Mouse (Mus musculus): ENCODE results near the gene 8030411F24Rik.
"Not testable (repeated sequence)": the region's sequence is repeated elsewhere in the genome, so short reads cannot be mapped to it uniquely, and the experiment has no call there.

8030411F24Rik gene

DNA sequence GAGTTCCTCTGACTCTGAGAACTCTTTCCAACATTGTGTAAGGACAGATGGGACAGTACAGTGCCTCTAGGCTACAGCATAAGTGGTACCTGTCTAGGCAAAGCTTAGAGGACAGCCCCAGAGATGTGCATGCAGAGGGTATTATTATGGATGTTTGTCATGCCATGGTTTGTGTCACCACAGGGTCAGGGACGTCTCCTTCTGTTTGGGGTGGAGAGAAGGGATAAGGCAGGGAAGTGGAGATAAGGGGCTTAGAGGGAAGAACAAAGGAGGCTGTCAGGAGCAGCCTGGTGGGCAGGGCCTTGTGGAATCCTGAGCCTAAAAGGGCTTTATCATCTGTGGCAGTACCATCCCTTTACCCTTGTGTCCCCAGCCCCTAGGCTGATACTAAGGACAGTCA lies at the start of gene 8030411F24Rik:
Gene 8030411F24Rik, plus strand, starts transcription at position 301 of the 400 bp plus-strand sequence.
- no peak for DNase-seq (ENCODE audit: low read depth in 2 of 2, low spot score in 2 of 2)

DNA sequence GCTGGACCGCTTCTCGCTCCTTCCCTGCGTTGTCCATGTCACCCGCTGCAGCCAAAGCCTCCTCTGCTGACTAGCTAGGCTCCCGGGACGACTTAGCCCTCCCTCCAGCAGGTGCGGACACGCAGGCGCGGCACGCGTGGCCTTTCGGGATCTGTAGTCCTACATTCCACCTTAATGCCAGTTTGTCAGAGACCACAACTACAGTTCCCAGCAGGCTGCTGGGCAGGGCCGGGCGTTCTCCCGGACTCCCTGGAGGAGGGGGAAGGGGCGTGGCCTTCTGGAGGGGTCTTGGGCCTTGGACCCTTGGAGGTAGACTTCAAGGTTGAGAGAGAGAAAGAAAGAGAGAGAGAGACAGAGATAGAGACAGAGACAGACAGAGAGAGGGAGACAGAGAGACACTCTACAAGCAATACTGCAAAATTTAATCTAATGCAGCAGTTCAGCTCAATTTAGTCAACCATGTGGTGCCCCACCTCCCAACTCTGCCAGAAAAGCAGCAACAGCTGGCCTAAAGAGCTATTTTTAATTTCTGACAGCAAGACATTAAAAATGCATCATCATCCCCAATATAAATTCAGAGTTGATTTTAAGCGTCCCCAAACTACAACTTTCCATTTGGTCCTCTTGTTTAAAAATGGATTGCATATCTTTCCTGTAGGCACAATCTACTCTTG lies 49.3 kb upstream of the 8030411F24Rik start, which contains the start of gene Napb:
Gene Napb, minus strand, starts transcription at position 141 of the 674 bp plus-strand sequence.
- DNase-seq (ENCODE audit: low read depth in 2 of 2, low spot score in 2 of 2): peak; percentile 38 to 45

DNA sequence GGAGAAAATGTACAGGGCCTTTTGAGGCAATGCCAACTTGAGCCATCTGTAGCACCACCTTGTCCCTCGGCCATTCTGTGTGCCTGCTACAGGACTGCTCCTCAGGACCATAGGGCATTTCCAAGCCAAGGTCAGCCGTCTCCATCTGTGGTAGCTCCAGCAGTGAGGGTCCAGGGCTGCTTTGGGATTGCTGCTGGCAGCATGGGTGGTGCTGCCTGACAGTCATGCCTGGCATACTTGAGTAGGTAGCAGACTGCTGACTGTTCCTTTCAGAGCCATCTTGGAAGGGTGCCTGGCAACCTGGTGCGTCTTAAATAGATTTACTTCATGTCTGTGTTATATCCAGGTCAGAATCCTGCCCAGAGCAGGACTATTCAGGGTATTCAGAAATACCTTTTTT lies 38.8 kb upstream of the 8030411F24Rik start:
- DNase-seq (ENCODE audit: low read depth in 2 of 2, low spot score in 2 of 2): no peak

DNA sequence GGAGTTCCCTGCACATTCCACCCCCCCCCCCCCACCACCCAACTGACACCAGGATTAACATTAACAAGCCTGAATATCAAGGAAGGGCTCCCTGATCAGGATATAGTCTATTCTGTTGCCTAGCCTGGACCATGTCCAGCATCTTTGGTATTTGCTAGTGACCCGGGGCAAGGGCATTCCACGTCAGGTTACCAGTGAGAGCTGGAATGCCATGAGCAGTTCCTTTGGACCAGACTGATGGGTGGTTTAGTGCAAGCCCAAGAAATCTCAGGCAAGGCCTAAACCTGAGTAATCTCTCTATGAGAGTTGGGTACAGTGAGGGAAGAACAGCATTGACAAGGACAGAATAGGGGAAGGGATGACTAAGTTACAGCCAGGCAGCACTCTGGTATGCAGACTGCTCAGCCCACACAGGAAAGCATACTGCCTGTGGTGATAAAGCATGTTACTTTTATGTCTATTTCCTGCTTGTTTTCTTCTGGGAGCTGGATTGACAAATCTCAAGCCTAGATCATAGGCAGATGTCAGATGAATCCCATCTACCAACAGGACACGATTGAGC lies 37.9 kb upstream of the 8030411F24Rik start:
- DNase-seq (ENCODE audit: low read depth in 2 of 2, low spot score in 2 of 2): no peak

DNA sequence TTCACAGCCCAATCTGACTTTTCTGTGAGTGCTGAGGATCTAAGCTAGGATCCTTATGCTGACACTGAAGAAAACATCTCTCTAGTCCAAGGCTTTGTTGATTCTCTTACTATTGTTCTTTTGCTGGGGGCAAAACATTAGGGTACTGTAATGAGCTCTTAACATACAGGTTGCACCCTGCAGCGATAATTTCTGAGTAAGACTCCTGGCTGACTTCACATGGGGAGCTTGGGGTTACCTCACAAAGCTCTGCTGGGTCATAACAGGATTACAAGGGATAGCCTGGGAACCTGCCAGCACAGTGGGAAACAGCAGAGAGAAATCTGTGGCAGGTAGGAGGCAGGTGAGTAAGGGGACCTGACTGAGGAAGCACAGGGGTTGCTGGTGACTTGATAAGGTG lies 31.8 kb upstream of the 8030411F24Rik start, which contains the start of gene Cstl1:
Gene Cstl1, plus strand, starts transcription at position 301 of the 400 bp plus-strand sequence.
- no peak for DNase-seq (ENCODE audit: low read depth in 2 of 2, low spot score in 2 of 2)

DNA sequence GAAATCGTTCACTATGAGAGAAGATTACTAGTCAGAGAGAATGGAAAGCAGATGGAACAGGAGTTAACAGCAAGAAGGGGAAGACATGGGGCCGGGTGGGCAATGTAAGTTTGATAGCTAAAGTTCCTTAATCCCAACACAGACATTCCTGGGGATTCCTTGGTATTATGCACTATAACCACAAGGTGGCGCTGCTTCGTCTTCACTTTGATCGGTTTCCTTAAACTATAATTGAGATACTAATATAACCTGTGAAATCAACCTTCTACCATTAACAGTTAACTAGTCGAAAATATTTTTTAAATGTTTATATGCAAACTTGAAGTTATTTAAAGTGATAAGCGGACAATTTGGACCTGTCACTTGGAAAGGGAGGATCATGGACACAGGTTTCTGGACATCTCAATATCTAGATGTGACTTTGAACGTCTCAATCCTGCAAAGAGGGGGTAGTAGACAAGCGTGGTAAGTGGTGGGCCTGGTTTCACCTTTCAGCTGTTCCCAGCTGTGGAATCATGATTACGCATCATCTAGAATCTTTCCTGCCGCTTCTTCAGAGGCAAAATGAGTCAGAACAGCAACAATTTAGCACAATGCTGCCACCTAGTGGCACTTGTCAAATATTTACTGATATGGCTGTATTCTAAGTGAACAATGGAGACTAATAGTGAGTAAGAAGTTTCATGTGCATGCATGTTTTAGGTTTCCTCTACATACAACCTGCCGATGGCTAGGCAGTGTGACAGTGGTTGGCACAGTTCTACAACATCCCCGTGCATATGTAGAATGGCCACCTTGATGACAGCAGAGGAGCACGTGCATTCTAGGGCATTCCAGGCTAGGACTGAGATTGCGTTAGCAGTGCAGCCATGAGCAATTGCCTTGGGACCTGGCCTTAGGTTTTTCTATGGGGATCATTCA lies 29.7 kb upstream of the 8030411F24Rik start:
- peak; percentile 48 to 63 for DNase-seq (ENCODE audit: low read depth in 2 of 2, low spot score in 2 of 2)

DNA sequence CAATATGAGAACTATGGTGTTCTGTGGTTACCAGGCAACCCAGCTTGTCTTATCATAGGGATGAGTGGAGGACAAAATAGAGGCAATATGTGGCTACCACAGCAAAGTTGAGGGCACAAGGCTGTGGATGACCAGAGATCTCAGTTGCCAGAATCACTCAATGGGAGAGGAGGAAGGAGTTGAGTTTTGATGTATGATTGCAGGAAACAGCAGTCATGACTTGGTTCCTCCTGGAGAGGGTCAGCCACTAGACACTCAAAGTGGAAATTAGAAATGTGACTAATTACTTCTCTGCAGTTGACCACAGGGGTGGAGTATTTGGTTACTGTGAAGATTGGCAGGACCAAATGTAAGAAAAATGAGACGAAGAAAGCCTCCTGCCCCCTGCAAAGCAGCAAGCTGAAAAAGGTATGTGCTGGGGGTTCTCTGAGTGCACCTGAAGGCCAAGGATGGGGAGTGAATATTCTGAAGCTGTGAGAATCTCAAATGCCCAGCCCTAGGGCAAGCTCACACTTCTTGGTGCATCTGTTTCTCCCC lies 27.4 kb upstream of the 8030411F24Rik start:
- no peak for DNase-seq (ENCODE audit: low read depth in 2 of 2, low spot score in 2 of 2)

DNA sequence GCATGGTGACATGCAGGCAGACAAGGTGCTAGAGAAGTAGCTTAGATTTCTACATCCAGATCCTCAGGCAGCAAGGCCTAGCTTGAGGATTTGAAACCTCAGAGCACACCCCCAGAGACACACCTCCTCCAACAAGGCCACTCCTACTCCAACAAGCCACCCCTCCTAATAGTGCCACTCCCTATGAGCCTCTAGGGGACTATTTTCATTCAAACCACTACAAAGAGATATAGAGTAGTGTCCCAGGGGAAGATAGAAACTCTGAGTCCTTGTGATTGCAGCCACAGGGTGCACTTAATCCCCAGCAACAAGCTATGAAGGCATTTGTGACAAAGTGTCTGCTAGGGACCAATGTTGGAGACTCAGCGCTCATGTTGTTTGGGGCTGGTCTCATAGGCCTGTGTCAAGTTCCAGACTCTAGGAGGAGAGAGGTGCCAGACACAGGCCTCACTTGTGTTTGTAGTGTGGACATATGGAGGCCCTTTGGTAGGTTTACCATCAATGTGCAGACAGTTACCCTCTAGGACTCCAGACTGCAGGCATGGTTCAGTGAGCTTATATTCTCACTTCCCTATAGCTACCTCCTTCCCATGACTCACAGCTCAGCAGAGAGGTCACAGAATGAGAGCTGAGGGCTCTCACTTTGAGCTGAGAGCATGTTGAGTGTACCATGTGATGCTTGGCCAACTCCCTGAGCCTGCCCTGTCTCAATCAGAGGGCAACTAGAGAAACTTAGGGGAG lies 18.0 kb upstream of the 8030411F24Rik start:
- DNase-seq (ENCODE audit: low read depth in 2 of 2, low spot score in 2 of 2): no peak

DNA sequence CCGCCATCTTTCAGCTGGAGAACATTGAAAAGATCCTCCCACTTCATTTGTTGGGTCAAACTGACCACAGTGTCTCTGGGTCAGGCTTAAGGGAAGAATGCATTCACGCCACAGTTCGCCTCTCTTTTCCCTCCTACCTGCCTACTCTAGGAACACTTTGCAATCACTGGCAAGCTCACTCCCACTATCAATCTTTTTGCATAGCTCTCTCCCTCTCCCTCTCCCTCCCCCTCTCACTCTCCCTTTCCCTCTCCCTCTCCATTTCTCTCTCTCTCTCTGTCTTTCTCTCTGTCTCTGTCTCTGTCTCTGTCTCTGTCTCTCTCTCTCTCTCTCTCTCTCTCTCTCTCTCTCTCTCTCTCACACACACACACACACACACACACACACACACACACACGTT lies 10.4 kb upstream of the 8030411F24Rik start, which contains the start of gene Cst11:
Gene Cst11, minus strand, starts transcription at position 101 of the 400 bp plus-strand sequence.
- not testable (repeated sequence) for DNase-seq (ENCODE audit: low read depth in 2 of 2, low spot score in 2 of 2)

DNA sequence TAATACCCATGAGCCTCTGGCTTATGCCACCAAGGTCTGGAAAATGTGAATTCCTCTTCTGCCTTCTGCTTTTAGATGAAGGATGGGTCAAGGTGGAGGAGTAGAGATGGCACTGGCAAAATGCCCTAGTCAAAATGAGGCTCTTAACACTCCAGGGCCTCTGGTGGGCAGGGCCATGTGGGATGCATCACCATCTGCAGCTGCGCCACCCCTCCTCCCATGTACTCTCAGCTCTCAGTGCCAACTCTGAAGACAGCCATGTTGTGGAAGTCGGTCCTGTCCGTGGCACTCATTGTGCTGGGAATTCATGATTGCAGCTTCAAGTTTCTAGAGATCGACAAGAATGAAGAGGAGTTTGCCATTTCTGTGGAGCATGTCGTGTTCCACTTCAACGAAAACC lies 7.3 kb downstream of the 8030411F24Rik start, which contains the start of gene Cst12:
Gene Cst12, plus strand, starts transcription at position 220 of the 400 bp plus-strand sequence.
- no peak for DNase-seq (ENCODE audit: low read depth in 2 of 2, low spot score in 2 of 2)

DNA sequence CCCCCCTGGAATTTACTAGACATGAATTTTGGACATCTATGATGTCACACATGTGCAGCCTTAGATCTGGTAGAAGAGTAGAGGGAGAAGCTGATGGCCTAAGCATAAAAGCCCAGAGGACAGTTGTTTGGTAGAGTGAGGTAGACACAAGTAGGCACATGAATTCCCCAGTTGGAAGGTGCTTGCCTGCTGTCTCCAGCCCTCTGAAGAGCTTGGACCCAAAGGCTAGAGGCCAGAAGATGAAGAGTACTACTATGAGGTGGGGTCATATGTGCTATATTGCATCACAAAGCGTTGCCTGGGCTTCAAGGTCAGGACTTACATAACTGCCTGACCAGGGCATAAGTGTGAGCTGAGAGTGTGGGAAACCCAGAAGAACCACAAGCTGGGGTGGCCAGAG lies 16.7 kb downstream of the 8030411F24Rik start, which contains the start of gene Cst8:
Gene Cst8, plus strand, starts transcription at position 301 of the 400 bp plus-strand sequence.
- no peak for DNase-seq (ENCODE audit: low read depth in 2 of 2, low spot score in 2 of 2)

DNA sequence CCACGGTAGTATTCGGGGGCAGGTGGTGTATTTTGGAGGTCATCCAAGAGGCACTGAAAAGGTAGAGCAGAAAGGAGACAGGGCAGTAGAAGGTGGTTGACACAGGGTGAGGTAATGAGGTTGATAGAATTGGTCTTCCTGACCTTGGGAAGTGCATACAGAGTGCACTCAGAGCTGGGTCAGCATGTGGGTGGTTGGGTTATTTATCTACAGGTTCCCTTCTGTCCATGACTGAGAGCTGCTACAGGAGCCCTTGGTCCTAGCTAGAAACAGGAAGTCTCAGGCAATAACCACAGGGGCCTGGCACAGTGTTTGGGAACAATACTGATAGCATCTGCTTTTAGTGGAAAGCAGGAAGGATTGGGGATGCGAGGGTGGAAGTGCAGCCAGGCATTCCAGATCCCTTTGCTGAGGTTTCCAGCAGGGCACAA lies 19.7 kb downstream of the 8030411F24Rik start:
- DNase-seq (ENCODE audit: low read depth in 2 of 2, low spot score in 2 of 2): no peak

DNA sequence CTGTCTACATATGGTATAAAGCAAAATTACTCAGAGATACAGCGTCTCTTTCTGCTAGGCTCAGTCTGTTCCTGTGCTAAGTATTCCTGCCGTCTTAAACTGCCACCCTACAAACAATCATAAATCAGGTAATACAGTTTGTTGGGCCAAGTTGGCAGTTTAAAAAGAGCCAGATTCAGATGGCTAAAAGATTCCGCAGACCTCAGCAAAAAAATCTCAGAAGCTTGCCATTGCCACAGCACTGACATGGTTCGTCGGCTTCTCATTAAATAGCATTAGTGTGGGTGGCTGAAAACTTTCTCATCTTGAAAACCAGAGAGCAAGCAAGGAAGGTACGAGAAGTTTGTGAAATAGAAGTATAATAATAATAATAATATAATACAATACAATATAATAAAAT lies 24.9 kb downstream of the 8030411F24Rik start:
- DNase-seq (ENCODE audit: low read depth in 2 of 2, low spot score in 2 of 2): no peak

DNA sequence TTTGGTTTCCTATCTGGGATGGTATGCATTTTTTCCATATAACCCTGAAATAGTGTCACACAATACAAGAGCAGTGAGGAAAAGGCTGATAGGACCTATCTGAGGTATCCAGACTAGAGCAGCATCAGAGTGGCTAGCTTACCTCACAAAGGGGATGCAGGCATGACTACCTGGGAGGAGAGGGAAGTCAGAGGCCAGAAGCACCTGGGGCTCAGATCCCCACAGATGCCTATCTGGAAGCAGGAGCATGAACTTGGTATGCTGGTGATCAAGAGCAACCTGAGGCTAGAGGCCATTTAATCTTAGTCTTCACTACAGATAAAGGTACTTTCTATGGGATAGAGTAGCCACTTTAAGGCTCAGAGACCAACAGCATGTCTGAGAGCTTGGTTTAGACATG lies 38.1 kb downstream of the 8030411F24Rik start, which contains the start of gene Cst13:
Gene Cst13, plus strand, starts transcription at position 173 of the 400 bp plus-strand sequence.
- no peak for DNase-seq (ENCODE audit: low read depth in 2 of 2, low spot score in 2 of 2)

DNA sequence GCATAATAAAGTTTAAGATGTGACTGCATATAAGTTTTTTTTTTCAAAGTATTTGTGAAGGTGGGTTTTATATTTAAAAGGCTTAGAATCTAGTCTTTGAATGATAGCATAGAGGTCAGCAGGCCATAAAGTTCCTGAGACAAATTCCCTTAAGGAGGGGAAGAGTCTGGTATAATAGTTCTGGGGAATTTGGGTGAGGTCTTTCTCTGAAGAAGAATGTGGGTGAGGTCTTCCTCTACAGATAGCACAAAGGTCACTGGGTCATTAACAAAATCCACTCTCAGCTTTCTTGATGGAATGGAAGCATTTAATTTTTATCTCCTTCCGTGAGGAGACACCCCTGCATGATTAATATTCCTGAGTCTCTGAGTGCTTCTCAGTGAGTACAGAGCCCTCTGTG lies 44.2 kb downstream of the 8030411F24Rik start:
- DNase-seq (ENCODE audit: low read depth in 2 of 2, low spot score in 2 of 2): no peak

DNA sequence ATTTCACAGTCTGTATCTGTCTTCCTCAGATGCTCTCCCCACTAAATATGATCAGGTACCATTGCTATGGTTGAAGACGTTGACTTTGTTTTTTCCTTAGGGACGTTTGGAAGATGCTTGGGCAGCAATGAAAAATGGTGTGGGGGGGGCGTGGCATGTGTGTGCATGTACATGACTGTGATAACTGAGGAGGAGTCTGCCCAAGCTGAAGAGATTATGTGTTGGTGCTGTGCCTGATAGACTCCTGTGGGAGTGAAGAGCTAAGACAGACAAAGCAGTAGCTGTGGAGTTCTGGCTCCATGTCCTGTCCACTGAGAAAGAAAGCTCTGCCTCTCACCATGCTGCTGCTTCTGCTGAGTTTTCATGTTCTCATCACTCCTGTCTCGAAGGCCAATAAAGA lies 53.1 kb downstream of the 8030411F24Rik start, which contains the start of gene Cst9:
Gene Cst9, plus strand, starts transcription at position 236 of the 400 bp plus-strand sequence.
- DNase-seq (ENCODE audit: low read depth in 2 of 2, low spot score in 2 of 2): no peak
